12 mouse cellular contexts compared by ENCODE assay signal in genomic region chr9:59197506-59197905, GRCm38 (mm10).
DNase-seq lines count a peak whose midpoint lies in the region; ATAC-seq and TF ChIP-seq lines count a peak whose summit lies in the region.
"Had no signal": no experiment of that assay in that cellular context is flagged by ENCODE, and none has a peak within 500 bp of the region (broad histone marks: within the 10 kb centered on the region; RNA-seq: fewer than 3 reads in every experiment).

No protein-coding gene starts in this region.

- no peak overlapping the region for H3K4me3 ChIP-seq in embryonic facial prominence, embryonic 14.5 days (ENCODE audit: low read depth, low read length)
- no peak overlapping the region for H3K4me3 ChIP-seq in embryonic facial prominence, embryonic 10.5 days
- no peak overlapping the region for H3K4me3 ChIP-seq in layer of hippocampus, adult 2 months
- H3K4me3 ChIP-seq in lung, postnatal 0 days (ENCODE audit: low read depth, low read length), result no peak overlapping the region
- H3K4me3 ChIP-seq: heart, embryonic 12.5 days; limb, embryonic 13.5 days had no signal

- no peak overlapping the region for H3K27ac ChIP-seq in embryonic facial prominence, embryonic 14.5 days (replicated peaks; ENCODE audit: low read depth, low read length)
- H3K27ac ChIP-seq in embryonic facial prominence, embryonic 10.5 days (replicated peaks), result no peak overlapping the region; the same call in 1 of the 2 replicates
- H3K27ac ChIP-seq in layer of hippocampus, adult 2 months, result no peak overlapping the region
- H3K27ac ChIP-seq in lung, postnatal 0 days (ENCODE audit: low read length), result no peak overlapping the region

- ATAC-seq in embryonic facial prominence, embryonic 14.5 days (ENCODE audit: low read depth), result 0 out of 2 replicates have a peak, but pooled peaks have one; percentile 42
- no peak for ATAC-seq in lung, postnatal 0 days
- ATAC-seq: intestine, postnatal 0 days had no signal

- no peak for TF ChIP-seq EP300 in lung, postnatal 0 days (IDR thresholded peaks at IDR 0.05)

- H3K4me2 ChIP-seq in embryonic facial prominence, embryonic 14.5 days (ENCODE audit: low read depth, low read length), result no peak overlapping the region
- H3K4me2 ChIP-seq in lung, postnatal 0 days (replicated peaks; ENCODE audit: low read depth, low read length), result no peak overlapping the region
- H3K4me2 ChIP-seq: heart, embryonic 12.5 days; limb, embryonic 13.5 days had no signal

- H3K4me1 ChIP-seq in embryonic facial prominence, embryonic 14.5 days (ENCODE audit: control insufficient read depth, insufficient read depth, low read length), result peaks cover 10% of the 10 kb centered on the region
- peaks cover 30% of the 10 kb centered on the region for H3K4me1 ChIP-seq in embryonic facial prominence, embryonic 10.5 days
- no peaks in the 10 kb centered on the region; the same call in 1 of the 2 replicates for H3K4me1 ChIP-seq in lung, postnatal 0 days (ENCODE audit: insufficient read depth, low read depth, low read length)

- no peaks in the 10 kb centered on the region for H3K27me3 ChIP-seq in embryonic facial prominence, embryonic 14.5 days (replicated peaks; ENCODE audit: control insufficient read depth, insufficient read depth, low read length)
- H3K27me3 ChIP-seq in embryonic facial prominence, embryonic 10.5 days (replicated peaks; ENCODE audit: low read depth, poor library complexity, severe bottlenecking), result no peaks in the 10 kb centered on the region
- no peaks in the 10 kb centered on the region for H3K27me3 ChIP-seq in lung, postnatal 0 days (replicated peaks; ENCODE audit: insufficient read depth, low read length)
- H3K27me3 ChIP-seq: heart, embryonic 12.5 days; limb, embryonic 13.5 days had no signal

- H3K9ac ChIP-seq in embryonic facial prominence, embryonic 14.5 days (ENCODE audit: low read depth, low read length), result no peak overlapping the region
- no peak overlapping the region for H3K9ac ChIP-seq in lung, postnatal 0 days (replicated peaks; ENCODE audit: low read depth)
- H3K9ac ChIP-seq: heart, embryonic 12.5 days; limb, embryonic 13.5 days had no signal

- TF ChIP-seq CTCF in layer of hippocampus, adult 2 months (conservative IDR thresholded peaks at IDR 0.05), result no peak
- TF ChIP-seq CTCF in lung, postnatal 0 days (IDR thresholded peaks at IDR 0.05), result no peak

- no peaks in the 10 kb centered on the region for H3K9me3 ChIP-seq in embryonic facial prominence, embryonic 14.5 days (ENCODE audit: control insufficient read depth, low read length)
- H3K9me3 ChIP-seq in embryonic facial prominence, embryonic 10.5 days, result no peaks in the 10 kb centered on the region
- H3K9me3 ChIP-seq in lung, postnatal 0 days (ENCODE audit: low read length), result no peaks in the 10 kb centered on the region
- H3K9me3 ChIP-seq: limb, embryonic 13.5 days had no signal

- WGBS in embryonic facial prominence, embryonic 14.5 days, result 73% methylated on average over 12 of the region's 12 CpGs
- WGBS in embryonic facial prominence, embryonic 10.5 days, result 78% methylated on average over 12 of the region's 12 CpGs
- 83% methylated on average over 12 of the region's 12 CpGs for WGBS in lung, postnatal 0 days

- no peaks in the 10 kb centered on the region for H3K36me3 ChIP-seq in embryonic facial prominence, embryonic 14.5 days (ENCODE audit: control insufficient read depth, insufficient read depth, low read length)
- no peaks in the 10 kb centered on the region for H3K36me3 ChIP-seq in embryonic facial prominence, embryonic 10.5 days (replicated peaks)
- H3K36me3 ChIP-seq in lung, postnatal 0 days (ENCODE audit: insufficient read depth, low read length), result no peaks in the 10 kb centered on the region
- H3K36me3 ChIP-seq: heart, embryonic 12.5 days; limb, embryonic 13.5 days had no signal

- DNase-seq in embryonic facial prominence, embryonic 14.5 days (ENCODE audit: low spot score), result peak; percentile 16
- no peak for DNase-seq in embryonic facial prominence, embryonic 10.5 days (ENCODE audit: low spot score)
- peak; percentile 43 for DNase-seq in cerebellum, adult 8-10 months
- peak; percentile 44 to 64 for DNase-seq in layer of hippocampus, adult 2 months (ENCODE audit: low spot score in 2 of 2)
- DNase-seq in retina, embryonic 14.5 days (ENCODE audit: low spot score), result peak; percentile 48
- no peak for DNase-seq in B cell, adult 2 months
- DNase-seq in lung, postnatal 0 days (ENCODE audit: low spot score), result no peak
- no peak for DNase-seq in embryo, embryonic 9.5 days (ENCODE audit: extremely low spot score)
- DNase-seq: lung, postnatal 14 days had no signal

Comparison
In these comparisons a context has a peak if more than half of its experiments do, and no peak if none do; other contexts are left out.
1. DNase-seq: peak in embryonic facial prominence, embryonic 14.5 days (single experiment), cerebellum, adult 8-10 months (single experiment), layer of hippocampus, adult 2 months (2 of 2) and retina, embryonic 14.5 days (single experiment); none in embryonic facial prominence, embryonic 10.5 days (single experiment), B cell, adult 2 months (0 of 2), lung, postnatal 0 days (single experiment) and embryo, embryonic 9.5 days (single experiment).